Mouse (Mus musculus) ES-E14 (cell line): ENCODE measurements at regions not wholly inside any gene's neighbourhood (a gene's known extent, or its start where the extent isn't known, plus 50 kb on each side); places are given as distances from the start of the nearest gene placed in this dataset.

Experiments used
- DNase-seq: peaks from one replicate; pipeline ENCODE4 v3.0.0-alpha.2; 2013; ENCODE audit warnings: low read depth, low spot score
- H3K27ac ChIP-seq: 2 replicates; pipeline ENCODE4 v1.5.1; 2012; ENCODE audit warnings: low read depth, mild to moderate bottlenecking, low read length, moderate library complexity, mixed read lengths; ENCODE audit not compliant: poor library complexity, insufficient read depth, severe bottlenecking
- H3K36me3 ChIP-seq: 2 replicates; pipeline ENCODE4 v1.6.1; 2012; ENCODE audit warnings: mild to moderate bottlenecking, low read length, moderate library complexity, mixed read lengths; ENCODE audit not compliant: control insufficient read depth, poor library complexity, insufficient read depth, severe bottlenecking
- H3K4me1 ChIP-seq, 2 experiments: fragments of 150-350 bp in 1 of 2; sonication (generic) in 1 of 2; 2 replicates each; pipeline ENCODE4 v1.6.1; 2012; ENCODE audit warnings: low read length in 2 of 2, mild to moderate bottlenecking in 1 of 2, mixed read lengths in 1 of 2; ENCODE audit not compliant: control insufficient read depth in 2 of 2, insufficient read depth in 2 of 2, poor library complexity in 1 of 2
- H3K4me3 ChIP-seq, 2 experiments: fragments of 150-350 bp in 1 of 2; sonication (generic) in 1 of 2; 2 replicates each; pipeline ENCODE4 v1.5.1; 2012; ENCODE audit warnings: low read length in 2 of 2, low read depth in 1 of 2, mild to moderate bottlenecking in 1 of 2, mixed read lengths in 1 of 2; ENCODE audit not compliant: insufficient read depth in 1 of 2, poor library complexity in 1 of 2, severe bottlenecking in 1 of 2
- H3K9ac ChIP-seq: 2 replicates; pipeline ENCODE4 v1.6.1; 2012; ENCODE audit warnings: low read depth, mild to moderate bottlenecking, low read length, mixed read lengths; ENCODE audit not compliant: poor library complexity, insufficient read depth, severe bottlenecking
- H3K9me3 ChIP-seq: fragments of 150-350 bp; sonication (generic); 2 replicates; pipeline ENCODE4 v1.6.1; 2012; ENCODE audit warnings: low read depth, mild to moderate bottlenecking, low read length; ENCODE audit not compliant: control insufficient read depth, insufficient read depth
- CHD2 ChIP-seq: IDR thresholded peaks from 2 replicates; pipeline ENCODE4 v1.6.1; 2014; ENCODE audit warnings: mild to moderate bottlenecking, low read depth, low read length, inconsistent platforms
- HCFC1 ChIP-seq: IDR thresholded peaks from 2 replicates; pipeline ENCODE4 v1.6.1; 2012; ENCODE audit warnings: low read length, inconsistent platforms, borderline replicate concordance; ENCODE audit not compliant: insufficient read depth
- MAFK ChIP-seq: IDR thresholded peaks from 2 replicates; pipeline ENCODE4 v1.6.1; 2014; ENCODE audit warnings: mild to moderate bottlenecking, low read depth, low read length, inconsistent platforms; ENCODE audit not compliant: insufficient read depth
- ZC3H11A ChIP-seq: IDR thresholded peaks from 2 replicates; pipeline ENCODE4 v1.6.1; 2012; ENCODE audit warnings: low read depth, mild to moderate bottlenecking, inconsistent platforms, low read length, borderline replicate concordance
- ZNF384 ChIP-seq: IDR thresholded peaks from 2 replicates; pipeline ENCODE4 v1.6.1; 2012; ENCODE audit warnings: low read depth, low read length, inconsistent platforms
- in situ Hi-C, 2 experiments: fragments of 600-800 bp; cut with MboI; formaldehyde crosslinking; loops; one replicate each; pipeline ENCODE4 v1.15.1; 2025; ENCODE audit warnings: low sequenced_read_pairs in 2 of 2, inconsistent platforms in 1 of 2; ENCODE audit not compliant: unreplicated experiment in 2 of 2

- H3K27ac ChIP-seq, result no peak overlapping the region
- DNase-seq, result no peak
- H3K36me3 ChIP-seq, result no peaks in the 10 kb centered on the region
- in situ Hi-C loops, result no loop called here
- H3K9ac ChIP-seq, result no peak overlapping the region
- no peaks in the 10 kb centered on the region for H3K9me3 ChIP-seq
- no peaks in the 10 kb centered on the region for H3K4me1 ChIP-seq
- no peak overlapping the region for H3K4me3 ChIP-seq
- TF ChIP-seq ZC3H11A (no peak), CHD2 (no peak), MAFK (no peak), HCFC1 (no peak), ZNF384 (no peak)
Measured at GRCm38 (mm10) chr9:84259751-84260150, 334.8 kb downstream of the Bckdhb start.

- Histone ChIP-seq H3K36me3 (no peaks in the 10 kb centered on the region), H3K4me1 (no peaks in the 10 kb centered on the region), H3K4me3 (no peak overlapping the region), H3K27ac (no peak overlapping the region), H3K9ac (no peak overlapping the region), H3K9me3 (no peaks in the 10 kb centered on the region)
- no peak for TF ChIP-seq HCFC1
- TF ChIP-seq MAFK, result no peak
- TF ChIP-seq ZC3H11A, result no peak
- no peak for TF ChIP-seq ZNF384
- TF ChIP-seq CHD2, result no peak
- in situ Hi-C loops, result no loop called here
- DNase-seq, result no peak
Measured at GRCm38 (mm10) chr9:84262151-84262550, 337.2 kb downstream of the Bckdhb start.

- no peak overlapping the region for H3K4me3 ChIP-seq
- no peaks in the 10 kb centered on the region for H3K9me3 ChIP-seq
- in situ Hi-C loops, result no loop called here
- H3K9ac ChIP-seq, result no peak overlapping the region
- DNase-seq, result no peak
- no peaks in the 10 kb centered on the region for H3K4me1 ChIP-seq
- no peaks in the 10 kb centered on the region for H3K36me3 ChIP-seq
- no peak for TF ChIP-seq MAFK
- no peak for TF ChIP-seq CHD2
- TF ChIP-seq ZC3H11A, result no peak
- TF ChIP-seq HCFC1, result no peak
- no peak for TF ChIP-seq ZNF384
- H3K27ac ChIP-seq, result no peak overlapping the region
Measured at GRCm38 (mm10) chr9:84266974-84267373, 342.0 kb downstream of the Bckdhb start.

GRCm38 (mm10) chr9:84274608-84275007, 349.7 kb downstream of the Bckdhb start:
- TF ChIP-seq HCFC1 (no peak), ZC3H11A (no peak), MAFK (no peak), ZNF384 (no peak), CHD2 (no peak)
- no peak for DNase-seq
- H3K9ac ChIP-seq, result no peak overlapping the region
- H3K36me3 ChIP-seq, result no peaks in the 10 kb centered on the region
- no peaks in the 10 kb centered on the region for H3K4me1 ChIP-seq
- H3K4me3 ChIP-seq, result no peak overlapping the region
- H3K9me3 ChIP-seq, result no peaks in the 10 kb centered on the region
- in situ Hi-C loops, result no loop called here
- H3K27ac ChIP-seq, result no peak overlapping the region

- TF ChIP-seq ZNF384 (no peak), ZC3H11A (no peak), MAFK (no peak), HCFC1 (no peak), CHD2 (no peak)
- no peak for DNase-seq
- Histone ChIP-seq H3K9me3 (no peaks in the 10 kb centered on the region), H3K4me3 (no peak overlapping the region), H3K27ac (no peak overlapping the region), H3K9ac (no peak overlapping the region), H3K36me3 (no peaks in the 10 kb centered on the region; the same call in 1 of the 2 replicates), H3K4me1 (peaks cover 8% of the 10 kb centered on the region in 2 experiments; a peak in 3 of 4 replicates)
- in situ Hi-C loops, result no loop called here
Measured at GRCm38 (mm10) chr9:84278295-84278694, 353.4 kb downstream of the Bckdhb start.
